Mouse (Mus musculus): ENCODE results near the gene Ldha. TPM values are rescaled to one million over a fixed set of nuclear protein-coding genes. Genes with fewer than 3 reads are reported as not detected.

Gene Ldha
- polyA plus RNA-seq, 1 experiment from 2014 or later, result 2,723 TPM

- no peak overlapping the region for H3K27ac ChIP-seq (replicated peaks)
- no peak overlapping the region for H3K4me2 ChIP-seq
- H3K27me3 ChIP-seq (replicated peaks), result no peaks in the 10 kb centered on the region
- H3K9me3 ChIP-seq, result no peaks in the 10 kb centered on the region
- no peak overlapping the region for H3K9ac ChIP-seq
- no peak overlapping the region for H3K4me3 ChIP-seq
- no peak for ATAC-seq (ENCODE audit: extremely low read depth, insufficient number of reproducible peaks, low FRiP score, low TSS enrichment)
- peaks cover 98% of the 10 kb centered on the region for H3K36me3 ChIP-seq
- 78% methylated on average over 3 of the region's 3 CpGs for WGBS
- no peaks in the 10 kb centered on the region for H3K4me1 ChIP-seq
Measured at GRCm38 (mm10) chr7:46895511-46895910, 54.2 kb downstream of the Ldha start.

GRCm38 (mm10) chr7:46899343-46899742 lies 58.1 kb downstream of the Ldha start:
- Histone ChIP-seq H3K9ac (no peak overlapping the region), H3K4me1 (peaks cover 6% of the 10 kb centered on the region; the same call in 1 of the 2 replicates), H3K4me2 (no peak overlapping the region), H3K36me3 (peaks cover 96% of the 10 kb centered on the region), H3K9me3 (no peaks in the 10 kb centered on the region), H3K4me3 (no peak overlapping the region), H3K27ac (replicated peaks) (no peak overlapping the region), H3K27me3 (replicated peaks) (no peaks in the 10 kb centered on the region)
- no peak for ATAC-seq (ENCODE audit: extremely low read depth, insufficient number of reproducible peaks, low FRiP score, low TSS enrichment)
- 75% methylated on average over 3 of the region's 3 CpGs for WGBS

Other genes with a start within 250 kb of the Ldha start
- 11.9 and 12.2 TPM in 2 replicates for gene Sergef, start 201.7 kb upstream of the Ldha start, polyA plus RNA-seq (2015; fragmentation: Nextera tagmentation; extraction: Ambion mirVana)
- gene Tph1, start 168.9 kb upstream of the Ldha start, polyA plus RNA-seq (2015; fragmentation: Nextera tagmentation; extraction: Ambion mirVana), result 0.13 TPM in 1 of 2 replicates, not detected in the other
- 14.7 and 15.9 TPM in 2 replicates for gene Saal1, start 130.8 kb upstream of the Ldha start, polyA plus RNA-seq (2015; fragmentation: Nextera tagmentation; extraction: Ambion mirVana)
- 0.15 TPM in 1 of 2 replicates, not detected in the other for gene Saa3, start 125.8 kb upstream of the Ldha start, polyA plus RNA-seq (2015; fragmentation: Nextera tagmentation; extraction: Ambion mirVana)
- gene Saa4, start 108.9 kb upstream of the Ldha start, polyA plus RNA-seq (2015; fragmentation: Nextera tagmentation; extraction: Ambion mirVana), result 0.18 TPM in 1 of 2 replicates, not detected in the other
- gene Saa1, start 98.5 kb upstream of the Ldha start, polyA plus RNA-seq (2015; fragmentation: Nextera tagmentation; extraction: Ambion mirVana), result not detected in 2 replicates
- gene Saa2, start 89.7 kb upstream of the Ldha start, polyA plus RNA-seq (2015; fragmentation: Nextera tagmentation; extraction: Ambion mirVana), result not detected in 2 replicates
- gene Hps5, start 45.4 kb upstream of the Ldha start, polyA plus RNA-seq (2015; fragmentation: Nextera tagmentation; extraction: Ambion mirVana), result 9.7 and 10.8 TPM in 2 replicates
- 28.5 and 29.7 TPM in 2 replicates for gene Gtf2h1, start 45.4 kb upstream of the Ldha start, polyA plus RNA-seq (2015; fragmentation: Nextera tagmentation; extraction: Ambion mirVana)
- gene Ldhc, start 19.7 kb downstream of the Ldha start, polyA plus RNA-seq (2015; fragmentation: Nextera tagmentation; extraction: Ambion mirVana), result not detected in 2 replicates
- gene Tsg101, start 78.5 kb downstream of the Ldha start, polyA plus RNA-seq (2015; fragmentation: Nextera tagmentation; extraction: Ambion mirVana), result 165 and 182 TPM in 2 replicates
- 7.5 and 8.0 TPM in 2 replicates for gene Uevld, start 117.1 kb downstream of the Ldha start, polyA plus RNA-seq (2015; fragmentation: Nextera tagmentation; extraction: Ambion mirVana)
- gene Gm9999, start 142.1 kb downstream of the Ldha start, polyA plus RNA-seq (2015; fragmentation: Nextera tagmentation; extraction: Ambion mirVana), result not detected in 2 replicates
- 13.1 and 13.4 TPM in 2 replicates for gene Spty2d1, start 166.9 kb downstream of the Ldha start, polyA plus RNA-seq (2015; fragmentation: Nextera tagmentation; extraction: Ambion mirVana)
- gene Tmem86a, start 209.1 kb downstream of the Ldha start, polyA plus RNA-seq (2015; fragmentation: Nextera tagmentation; extraction: Ambion mirVana), result 22.5 and 25.1 TPM in 2 replicates